8 mouse cellular contexts compared by ENCODE assay signal in the genomic region with DNA sequence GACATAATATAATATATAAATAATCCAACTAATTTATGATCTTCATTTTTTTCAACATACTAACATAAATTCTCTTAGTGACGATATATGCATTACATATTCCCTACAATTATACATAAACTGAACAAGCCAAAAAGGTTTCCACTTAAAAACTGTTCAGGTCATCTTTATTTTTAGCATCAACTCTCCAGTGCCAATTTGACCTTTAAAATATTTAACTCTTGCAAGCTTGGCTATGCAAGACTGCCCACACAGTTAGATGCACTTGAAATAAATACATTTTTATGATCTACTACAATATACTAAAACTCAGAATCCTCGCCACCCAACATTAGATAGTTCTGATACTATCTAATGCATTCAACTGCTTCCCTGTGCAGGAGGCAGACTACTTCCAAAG. TPM values are rescaled to one million over a fixed set of nuclear protein-coding genes. Genes with fewer than 3 reads are reported as not detected.
A peak's percentile ranks its signal among the peaks of the same experiment; 100 is the strongest.
DNase-seq lines count a peak whose midpoint lies in the region; ATAC-seq and TF ChIP-seq lines count a peak whose summit lies in the region.

No protein-coding gene starts in this region.

- 72% methylated on average over 2 of the region's 2 CpGs for WGBS in forebrain, postnatal 0 days
- WGBS in liver, embryonic 14.5 days (ENCODE audit: insufficient replicate concordance): 27% methylated on average over 2 of the region's 2 CpGs

- H3K4me2 ChIP-seq in forebrain, postnatal 0 days (ENCODE audit: low read depth): peak overlapping the region; percentile 50
- peak overlapping the region; percentile 68 for H3K4me2 ChIP-seq in liver, embryonic 14.5 days (ENCODE audit: low read depth)

- peak overlapping the region; percentile 97 for H3K27ac ChIP-seq in gastrocnemius, adult 2 months
- no peak overlapping the region for H3K27ac ChIP-seq in forebrain, postnatal 0 days (ENCODE audit: low read depth, low read length)
- H3K27ac ChIP-seq in liver, embryonic 14.5 days: no peak overlapping the region

- H3K27me3 ChIP-seq in forebrain, postnatal 0 days (ENCODE audit: insufficient read depth, low read length): no peaks in the 10 kb centered on the region
- H3K27me3 ChIP-seq in liver, embryonic 14.5 days (ENCODE audit: control insufficient read depth, insufficient read depth, low read length): no peaks in the 10 kb centered on the region

- TF ChIP-seq EP300 in liver, embryonic 14.5 days (IDR thresholded peaks at IDR 0.05; ENCODE audit: low read depth): no peak

- peaks cover 19% of the 10 kb centered on the region; the same call in 1 of the 2 replicates for H3K4me1 ChIP-seq in forebrain, postnatal 0 days (ENCODE audit: insufficient read depth)
- H3K4me1 ChIP-seq in liver, embryonic 14.5 days (replicated peaks; ENCODE audit: control insufficient read depth in 2 of 2, insufficient read depth in 2 of 2, low read length in 1 of 2): peaks cover 12 to 20% of the 10 kb centered on the region in 2 experiments

- peak overlapping the region; percentile 94 for H3K4me3 ChIP-seq in gastrocnemius, adult 2 months
- peak overlapping the region; percentile 90 for H3K4me3 ChIP-seq in forebrain, postnatal 0 days (ENCODE audit: low read depth, low read length)
- H3K4me3 ChIP-seq in liver, embryonic 14.5 days (ENCODE audit: insufficient read depth in 1 of 2, low read depth in 2 of 2, low read length in 2 of 2): peak overlapping the region in 1 of 2 experiments; percentile 70; a peak in 2 of 4 replicates

- DNase-seq in gastrocnemius, adult 2 months: no peak
- no peak for DNase-seq in gastrocnemius, postnatal 14 days
- DNase-seq in A20 (ENCODE audit: low read depth, low spot score): peak; percentile 22
- no peak for DNase-seq in forebrain, postnatal 0 days
- DNase-seq in liver, embryonic 14.5 days (ENCODE audit: low read depth in 3 of 3, low spot score in 3 of 3): no peak
- no peak for DNase-seq in cerebellum, adult 9-11 months
- DNase-seq in embryo, embryonic 9.5 days (ENCODE audit: extremely low spot score): no peak

- intact Hi-C loops in gastrocnemius, adult 2 months (cut with DNase I): loop anchor here (5.0 kb wide), 1 partner anchor 177 kb away; the partner anchor contains the start of gene Ptpn12
- intact Hi-C loops in gastrocnemius, postnatal 14 days (cut with DNase I; ENCODE audit: low total_unique reads): no loop called here

- no peak overlapping the region for H3K9ac ChIP-seq in forebrain, postnatal 0 days
- peak overlapping the region; percentile 73 for H3K9ac ChIP-seq in liver, embryonic 14.5 days (replicated peaks)

- no peak for TF ChIP-seq CTCF in gastrocnemius, adult 2 months (IDR thresholded peaks at IDR 0.05)
- no peak for TF ChIP-seq CTCF in forebrain, postnatal 0 days (IDR thresholded peaks at IDR 0.05; ENCODE audit: low read depth)
- no peak for TF ChIP-seq CTCF in liver, embryonic 14.5 days (IDR thresholded peaks at IDR 0.05; ENCODE audit: low read depth)

- no peaks in the 10 kb centered on the region; the same call in 1 of the 2 replicates for H3K36me3 ChIP-seq in forebrain, postnatal 0 days (ENCODE audit: insufficient read depth)
- no peaks in the 10 kb centered on the region; the same call in 1 of the 2 replicates for H3K36me3 ChIP-seq in liver, embryonic 14.5 days (replicated peaks; ENCODE audit: control insufficient read depth, insufficient read depth, low read depth)

- no peak for ATAC-seq in forebrain, postnatal 0 days
- ATAC-seq in liver, embryonic 14.5 days (ENCODE audit: insufficient read depth): no peak
- no peak for ATAC-seq in megakaryocyte-erythroid progenitor cell, adult 5-6 weeks (replicated peaks; ENCODE audit: low FRiP score, low TSS enrichment, poor library complexity, severe bottlenecking)

- H3K9me3 ChIP-seq in forebrain, postnatal 0 days (ENCODE audit: low read length): no peaks in the 10 kb centered on the region
- no peaks in the 10 kb centered on the region for H3K9me3 ChIP-seq in liver, embryonic 14.5 days (ENCODE audit: control insufficient read depth, low read length)

RNA-seq across cellular contexts. Expression of gene Phtf2, which starts 1.5 kb away (rescaled TPM):
- total RNA-seq in gastrocnemius, adult 2 months (2021): 100 to 1,000 TPM; 176 to 181 TPM
- total RNA-seq in gastrocnemius, postnatal 14 days (2021): 100 to 1,000 TPM; 106 to 113 TPM
- 24.9 and 26.4 TPM in 2 replicates for total RNA-seq in forebrain, postnatal 0 days (2014; rRNA removed)
- 11.2 and 17.4 TPM in 2 replicates for polyA plus RNA-seq in forebrain, postnatal 0 days (2015; fragmentation: Nextera tagmentation; extraction: Ambion mirVana)
- polyA plus RNA-seq in liver, embryonic 14.5 days (2012; rRNA removed): 2.0 and 2.9 TPM in 2 replicates
- polyA plus RNA-seq in liver, embryonic 14.5 days (2014; fragmentation: Nextera tagmentation; extraction: Ambion mirVana): 5.5 and 6.6 TPM in 2 replicates
- total RNA-seq in megakaryocyte-erythroid progenitor cell, adult 5-6 weeks (2014; fragmentation: Nextera tagmentation): 20.2 and 24.6 TPM in 2 replicates
- 31.2 and 36.4 TPM in 2 replicates for total RNA-seq in megakaryocyte-erythroid progenitor cell, adult 5-6 weeks (2017)

RNA-seq across cellular contexts. Expression of gene Tmem60, which starts 1.6 kb away (rescaled TPM):
- 10 to 100 TPM; 17.6 to 19.7 TPM for total RNA-seq in gastrocnemius, adult 2 months (2021)
- 10 to 100 TPM; 14.4 to 16.6 TPM for total RNA-seq in gastrocnemius, postnatal 14 days (2021)
- total RNA-seq in forebrain, postnatal 0 days (2014; rRNA removed): 13.8 and 24.5 TPM in 2 replicates
- polyA plus RNA-seq in forebrain, postnatal 0 days (2015; fragmentation: Nextera tagmentation; extraction: Ambion mirVana): 64.4 and 76.4 TPM in 2 replicates
- polyA plus RNA-seq in liver, embryonic 14.5 days (2012; rRNA removed): 10.4 and 15.1 TPM in 2 replicates
- 39.9 and 40.9 TPM in 2 replicates for polyA plus RNA-seq in liver, embryonic 14.5 days (2014; fragmentation: Nextera tagmentation; extraction: Ambion mirVana)
- 21.3 and 29.1 TPM in 2 replicates for total RNA-seq in megakaryocyte-erythroid progenitor cell, adult 5-6 weeks (2014; fragmentation: Nextera tagmentation)
- total RNA-seq in megakaryocyte-erythroid progenitor cell, adult 5-6 weeks (2017): 15.4 and 21.5 TPM in 2 replicates
